Mouse (Mus musculus): ENCODE measurements around the gene Elovl6.

Gene Elovl6

DNA sequence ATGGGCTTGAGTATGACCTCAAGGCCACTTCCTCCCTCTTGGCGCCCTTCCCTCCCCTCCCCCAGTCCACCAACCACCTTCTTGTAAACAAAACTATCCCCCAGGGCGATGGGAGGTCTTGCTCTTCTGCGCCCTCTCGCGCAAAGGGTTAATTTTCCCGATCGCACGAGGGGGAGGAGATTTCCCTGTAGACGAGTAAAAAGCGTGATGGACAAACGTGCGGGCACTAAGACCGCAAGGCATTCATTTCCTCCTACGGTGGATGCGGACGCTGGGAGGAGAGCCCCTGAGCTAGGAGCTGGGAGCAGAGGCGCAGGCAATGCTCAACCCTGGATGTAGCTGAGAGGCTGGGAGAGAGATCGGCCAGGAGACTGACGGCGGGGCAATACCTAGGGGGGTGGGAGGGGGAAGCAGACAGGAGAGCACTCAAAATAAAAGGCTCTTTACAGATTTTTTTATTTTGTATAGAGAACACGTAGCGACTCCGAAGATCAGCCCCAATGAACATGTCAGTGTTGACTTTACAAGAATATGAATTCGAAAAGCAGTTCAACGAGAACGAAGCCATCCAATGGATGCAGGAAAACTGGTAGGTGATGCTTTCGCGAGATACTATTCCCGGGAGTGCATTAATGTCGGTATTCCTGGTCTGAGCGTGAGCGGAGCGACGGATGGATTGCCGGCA lies at the start of gene Elovl6:
Elovl6 (plus strand) TSS at position 176 of the 685 bp plus-strand sequence.
- DNase-seq (ENCODE audit: extremely low read depth, low read depth) = peak; percentile 77

DNA sequence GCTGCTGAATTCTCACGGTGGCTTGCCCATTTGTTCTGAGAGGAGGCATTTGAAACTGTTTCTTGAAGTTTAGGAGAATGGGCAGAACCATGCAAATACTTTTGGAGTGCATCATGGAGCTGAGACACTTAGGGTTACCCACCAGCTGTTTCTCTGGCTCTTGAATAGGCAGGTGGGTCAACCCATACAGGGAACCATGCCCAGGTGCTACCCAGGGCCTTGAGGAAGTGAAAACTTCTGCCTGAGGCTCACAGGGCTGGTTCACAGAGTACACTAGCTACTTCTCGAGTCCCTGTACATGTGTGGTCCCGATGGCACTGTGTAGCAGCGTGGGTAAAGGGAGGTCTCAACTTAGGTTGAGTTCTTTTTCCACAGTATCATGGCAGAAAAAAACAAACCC lies 43.4 kb upstream of the Elovl6 start:
- DNase-seq (ENCODE audit: extremely low read depth, low read depth) = no peak

DNA sequence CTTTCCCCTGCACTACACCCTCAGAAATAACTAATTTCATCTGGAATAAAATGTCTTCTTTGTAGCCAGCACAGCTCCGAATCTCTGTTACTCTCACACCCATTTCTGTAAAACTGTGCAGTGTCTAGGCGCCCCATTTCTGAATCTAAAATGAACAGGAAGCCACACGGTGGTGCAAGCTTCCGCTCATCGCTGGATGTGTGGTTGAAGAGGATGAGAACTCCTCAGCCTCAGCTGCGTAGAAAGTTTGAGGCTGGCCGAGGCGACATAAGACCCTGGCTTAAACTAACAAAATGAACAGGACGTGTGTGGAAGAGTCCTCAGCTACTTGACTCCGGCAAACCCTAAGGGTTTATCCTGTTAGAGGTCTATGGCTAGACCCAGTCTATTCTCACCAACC lies 38.0 kb upstream of the Elovl6 start:
- DNase-seq (ENCODE audit: extremely low read depth, low read depth) = no peak

DNA sequence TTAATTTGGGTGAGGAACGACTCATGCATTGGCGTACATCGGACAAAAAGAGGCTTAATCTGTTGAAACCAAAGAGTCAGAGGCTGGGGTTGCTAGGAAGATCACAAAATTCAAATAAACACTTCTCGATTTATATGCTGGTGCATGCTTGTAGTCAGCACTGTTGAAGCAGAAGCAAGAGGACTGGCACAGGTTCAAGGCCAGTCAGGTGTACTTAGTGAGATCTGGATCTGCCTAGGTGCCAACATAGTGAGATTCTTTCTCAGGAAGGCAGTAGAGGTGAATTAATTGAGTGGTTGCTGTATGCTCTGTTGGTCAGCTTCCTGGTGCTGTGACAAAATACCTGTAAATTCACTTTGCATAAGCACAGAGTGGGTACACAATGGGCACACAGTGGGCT lies 37.4 kb upstream of the Elovl6 start:
- DNase-seq (ENCODE audit: extremely low read depth, low read depth) = no peak

DNA sequence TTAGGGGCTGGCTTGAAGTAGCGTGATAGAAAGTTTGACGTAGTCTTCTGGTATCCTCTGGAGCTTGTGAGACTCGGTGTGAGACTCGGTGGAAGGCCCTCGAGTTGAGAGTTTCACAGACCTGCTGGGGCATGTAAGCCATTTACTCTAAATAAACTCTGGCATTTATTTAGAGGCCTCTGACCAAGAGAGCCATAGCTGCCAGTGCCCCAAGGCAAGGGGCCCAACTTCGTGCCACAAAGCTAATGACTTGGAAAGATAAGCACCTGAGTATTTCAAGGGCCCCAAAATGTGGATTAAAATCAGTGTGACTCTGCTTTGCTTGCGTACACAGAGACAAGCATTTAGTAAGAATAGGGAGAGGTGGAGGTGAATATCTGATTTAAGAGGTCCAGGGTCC lies 28.4 kb upstream of the Elovl6 start:
- no peak for DNase-seq (ENCODE audit: extremely low read depth, low read depth)

DNA sequence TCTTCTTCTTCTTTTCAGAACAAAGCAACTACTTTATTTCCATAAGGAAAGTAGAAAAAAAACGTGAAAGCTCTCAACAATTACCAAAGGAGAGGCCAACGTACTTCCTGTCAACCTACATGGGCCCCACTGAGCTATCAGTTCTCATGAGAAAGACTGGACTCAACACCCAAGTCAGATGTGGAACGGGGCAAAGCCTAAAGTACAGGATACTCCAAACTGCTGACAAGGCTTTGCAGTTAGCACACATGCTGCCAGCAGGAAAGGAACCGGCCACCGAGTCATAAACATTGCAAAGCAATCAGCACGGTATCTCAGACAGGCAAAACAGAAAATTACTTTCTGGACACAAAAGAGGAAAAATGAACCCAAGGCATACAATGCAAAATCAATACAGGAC lies 27.2 kb upstream of the Elovl6 start:
- no peak for DNase-seq (ENCODE audit: extremely low read depth, low read depth)

DNA sequence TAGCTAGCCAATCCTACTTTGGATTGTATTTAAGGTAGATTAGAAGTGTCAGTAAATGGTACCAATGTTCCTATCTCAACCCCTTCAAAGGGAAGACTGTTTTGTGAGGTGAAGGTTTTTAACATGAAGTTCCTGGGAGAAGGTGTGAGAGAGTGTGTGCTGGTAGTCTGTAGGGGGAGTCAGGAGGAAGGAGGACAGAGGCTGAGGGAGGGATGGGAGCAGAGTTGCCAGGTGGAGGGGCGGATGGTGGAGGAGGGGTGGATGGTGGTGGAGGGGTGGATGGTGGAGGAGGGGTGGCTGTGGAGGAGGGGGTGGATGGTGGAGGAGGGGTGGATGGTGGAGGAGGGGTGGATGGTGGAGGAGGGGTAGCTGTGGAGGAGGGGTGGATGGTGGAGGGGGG lies 24.4 kb upstream of the Elovl6 start:
- DNase-seq (ENCODE audit: extremely low read depth, low read depth) = no peak

DNA sequence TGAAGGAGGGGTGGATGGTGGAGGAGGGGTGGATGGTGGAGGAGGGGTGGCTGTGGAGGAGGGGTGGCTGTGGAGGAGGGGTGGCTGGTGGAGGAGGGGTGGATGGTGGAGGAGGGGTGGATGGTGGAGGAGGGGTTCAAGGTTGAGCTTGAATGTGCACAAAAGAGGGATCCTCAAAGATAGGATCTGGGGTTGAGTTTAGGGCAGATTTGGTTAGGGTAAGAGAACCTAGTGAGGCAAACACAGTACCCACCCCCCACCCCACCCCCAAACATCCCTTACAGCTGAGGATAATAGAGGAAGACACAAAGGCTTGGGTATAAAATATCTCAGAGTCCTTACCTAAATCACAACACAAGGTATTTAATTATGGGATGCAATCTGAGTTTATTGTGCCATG lies 23.6 kb upstream of the Elovl6 start:
- DNase-seq (ENCODE audit: extremely low read depth, low read depth) = no peak

DNA sequence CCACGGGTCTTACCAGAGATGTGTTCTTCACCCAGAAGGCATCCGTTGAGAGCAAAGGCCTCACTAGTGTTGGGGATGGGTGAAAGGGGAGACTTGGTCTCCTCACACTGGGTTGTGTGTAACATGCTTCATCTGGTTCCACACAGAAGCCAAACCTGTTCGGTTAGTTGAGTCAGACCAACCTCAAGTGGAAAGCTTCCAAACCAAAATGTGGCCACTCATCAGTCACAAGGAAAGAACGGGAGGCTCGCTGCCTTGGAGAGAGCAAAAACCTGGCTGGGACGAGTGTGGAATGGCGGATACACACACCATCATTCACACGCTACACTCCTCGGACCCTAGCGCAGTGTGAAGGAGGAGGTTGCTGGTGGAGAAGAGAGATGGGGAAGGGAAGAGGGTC lies 22.4 kb upstream of the Elovl6 start:
- DNase-seq (ENCODE audit: extremely low read depth, low read depth) = no peak

DNA sequence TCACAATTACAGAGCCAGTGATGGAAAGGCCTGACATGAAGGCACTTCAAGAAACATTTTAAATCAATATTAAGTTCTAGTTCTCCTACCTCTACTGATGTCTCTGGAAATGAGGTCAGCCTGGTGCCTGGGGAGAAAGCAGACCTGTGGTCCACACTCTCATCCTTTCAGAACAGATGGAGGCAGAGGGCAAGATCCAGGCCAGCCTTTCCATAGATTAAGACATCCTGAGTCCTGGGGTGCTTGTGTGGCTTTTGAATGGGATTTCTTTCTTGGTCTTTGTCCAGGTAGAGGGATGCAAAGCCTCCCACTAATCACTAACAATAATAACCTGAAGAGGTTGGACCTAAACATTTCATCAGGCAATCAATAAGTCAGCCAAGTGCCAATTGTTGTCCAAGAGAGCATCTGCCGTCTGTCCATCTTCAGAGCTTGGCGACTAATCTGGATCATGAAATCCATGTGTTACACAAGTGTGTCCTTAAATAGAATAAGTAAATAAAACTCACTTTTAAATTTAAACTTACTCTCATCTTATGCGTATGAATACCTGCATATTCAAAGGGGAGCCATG lies 16.2 kb upstream of the Elovl6 start:
- no peak for DNase-seq (ENCODE audit: extremely low read depth, low read depth)

DNA sequence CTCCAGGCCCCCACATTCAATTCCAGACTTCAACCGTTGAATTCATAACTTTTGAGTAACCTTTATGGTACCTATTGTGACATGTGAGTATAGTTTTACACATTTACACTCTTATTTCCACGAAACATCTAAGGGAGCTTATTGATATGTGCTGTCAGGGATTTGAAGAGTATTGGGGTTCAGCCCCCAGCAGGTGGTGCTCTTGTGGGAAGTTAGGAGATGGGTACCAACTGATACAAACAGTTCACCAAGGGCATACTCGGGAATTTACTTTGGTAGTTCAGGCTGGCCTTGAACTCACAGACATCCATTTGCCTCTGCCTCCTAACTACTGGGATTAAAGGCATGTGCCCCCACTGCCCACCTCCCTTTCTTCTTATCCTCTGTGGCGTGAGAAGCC lies 11.7 kb upstream of the Elovl6 start:
- DNase-seq (ENCODE audit: extremely low read depth, low read depth) = no peak

DNA sequence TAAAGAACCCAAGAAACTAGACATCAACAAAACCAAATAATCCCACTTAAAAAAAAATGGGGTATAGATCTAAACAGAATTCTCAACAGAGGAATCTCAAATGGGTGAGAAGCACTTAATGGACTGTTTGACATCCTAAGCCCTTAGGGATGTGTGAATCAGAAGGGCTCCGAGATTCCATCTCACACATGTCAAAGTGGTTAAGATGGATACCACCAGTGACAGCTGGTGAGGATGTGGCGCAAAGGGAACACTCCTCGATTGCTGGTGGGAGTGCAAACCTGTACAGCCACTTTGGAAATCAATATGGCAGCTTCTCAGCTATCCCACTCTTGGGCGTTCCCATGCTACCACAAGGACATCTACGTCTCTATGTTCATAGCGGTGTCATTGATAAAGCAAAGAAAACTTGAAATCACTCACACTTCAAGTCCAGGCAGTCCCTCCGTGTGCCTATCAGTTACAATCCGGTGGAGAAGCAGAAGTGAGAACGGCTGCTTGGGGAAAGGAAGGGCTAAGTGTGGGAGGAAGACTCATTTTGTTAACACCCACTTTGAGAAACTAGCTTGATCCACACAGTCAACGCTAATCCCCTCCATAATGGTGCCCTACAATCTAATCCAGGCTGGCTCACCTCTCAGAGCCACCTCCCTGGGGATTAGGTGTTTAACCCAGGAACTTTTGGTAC lies 8.6 kb upstream of the Elovl6 start:
- no peak for DNase-seq (ENCODE audit: extremely low read depth, low read depth)

DNA sequence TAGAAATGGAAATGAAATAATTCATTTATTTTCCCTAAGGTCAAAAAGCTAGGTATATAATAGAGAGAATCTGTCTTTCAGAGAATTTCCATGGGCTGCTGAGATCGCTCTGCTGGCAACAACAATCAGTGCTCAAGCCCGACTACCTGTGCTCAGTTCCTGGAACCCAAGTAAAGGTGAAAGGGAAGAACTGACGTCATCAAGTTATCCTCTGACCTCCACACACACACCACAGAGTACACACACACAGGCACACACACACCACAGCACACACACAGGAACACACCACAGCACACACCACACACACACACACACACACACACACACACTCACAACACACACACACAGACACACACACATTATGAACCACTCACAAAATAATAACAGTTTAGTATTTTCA lies 5.1 kb upstream of the Elovl6 start:
- no peak for DNase-seq (ENCODE audit: extremely low read depth, low read depth)

DNA sequence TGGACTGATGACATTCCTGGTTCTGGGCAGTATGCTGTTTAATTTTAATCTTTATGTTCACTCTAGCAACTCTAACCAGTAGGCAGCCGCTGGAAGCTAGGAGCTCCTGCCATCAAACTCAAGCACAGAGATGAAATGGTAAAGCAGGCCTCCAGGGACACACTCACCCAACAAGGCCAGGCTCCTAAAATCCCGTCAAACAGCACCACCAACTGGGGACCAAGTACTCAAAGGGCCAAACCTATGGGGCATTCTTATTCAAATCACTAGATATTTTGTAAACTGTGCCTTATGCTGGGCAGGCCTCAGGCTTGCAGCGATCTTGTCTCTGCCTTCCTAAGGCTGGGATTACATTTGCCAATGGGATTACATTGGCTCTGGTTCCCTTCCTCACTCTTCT lies 2.8 kb upstream of the Elovl6 start:
- no peak for DNase-seq (ENCODE audit: extremely low read depth, low read depth)

DNA sequence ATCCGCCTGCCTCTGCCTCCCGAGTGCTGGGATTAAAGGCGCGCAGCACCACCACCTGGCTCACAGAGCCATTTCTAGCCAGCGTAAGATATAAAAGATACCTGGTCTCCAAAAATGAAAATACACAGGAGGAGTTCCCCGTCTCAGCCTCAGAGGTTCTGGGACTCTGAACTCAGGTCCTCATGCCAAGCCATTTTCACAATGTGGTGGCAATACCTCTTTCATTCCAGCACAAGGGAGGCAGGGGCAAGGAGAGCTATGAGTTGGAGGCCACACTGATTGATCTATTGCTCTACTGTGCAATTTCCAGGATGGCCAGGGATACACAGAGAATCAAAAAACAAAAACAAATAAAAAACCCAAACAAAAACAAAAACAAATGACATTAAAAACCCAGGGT lies 1.7 kb upstream of the Elovl6 start:
- no peak for DNase-seq (ENCODE audit: extremely low read depth, low read depth)

DNA sequence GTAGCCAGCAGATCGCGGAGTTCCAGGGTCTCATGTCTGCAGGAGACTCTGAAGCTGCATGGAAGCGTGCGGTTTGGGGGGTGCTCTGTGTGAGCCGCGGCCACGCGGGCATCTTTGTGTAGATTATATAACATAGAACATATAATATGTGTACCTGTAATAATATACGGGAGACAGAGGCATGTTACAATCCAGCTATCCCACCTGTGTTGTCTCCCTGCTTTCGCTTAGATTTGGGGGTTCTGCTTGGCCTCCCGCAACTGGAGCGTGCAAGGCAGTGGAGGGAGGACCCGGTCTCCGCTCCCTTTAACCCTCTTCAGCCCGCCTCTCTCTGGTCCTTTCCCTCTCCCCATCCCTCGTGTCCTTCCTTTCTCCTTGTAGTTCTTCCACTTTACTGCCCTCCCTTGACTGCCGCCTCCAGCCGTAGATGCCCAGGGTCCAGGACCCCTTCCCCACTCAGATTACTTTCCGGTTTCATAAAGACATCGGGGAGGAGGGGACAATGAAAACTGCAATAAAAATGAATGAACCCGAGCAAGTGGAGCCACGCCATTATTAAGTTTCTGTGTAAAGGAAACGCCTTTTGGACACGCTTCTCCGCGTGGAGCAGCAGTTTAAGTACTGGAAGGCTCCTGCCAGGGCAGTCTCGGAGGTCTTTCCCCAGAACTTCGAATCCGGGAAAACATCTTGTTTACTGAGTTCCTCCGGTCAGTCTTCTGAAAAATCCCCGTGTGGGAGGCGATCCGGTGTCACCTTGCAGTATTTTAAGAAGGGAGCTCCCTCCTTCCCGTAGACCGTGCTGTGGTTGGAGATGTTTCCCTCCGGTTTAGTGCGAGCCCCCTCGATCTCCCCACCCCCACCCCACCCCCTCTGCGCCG lies 949 bp downstream of the Elovl6 start:
- no peak for DNase-seq (ENCODE audit: extremely low read depth, low read depth)

DNA sequence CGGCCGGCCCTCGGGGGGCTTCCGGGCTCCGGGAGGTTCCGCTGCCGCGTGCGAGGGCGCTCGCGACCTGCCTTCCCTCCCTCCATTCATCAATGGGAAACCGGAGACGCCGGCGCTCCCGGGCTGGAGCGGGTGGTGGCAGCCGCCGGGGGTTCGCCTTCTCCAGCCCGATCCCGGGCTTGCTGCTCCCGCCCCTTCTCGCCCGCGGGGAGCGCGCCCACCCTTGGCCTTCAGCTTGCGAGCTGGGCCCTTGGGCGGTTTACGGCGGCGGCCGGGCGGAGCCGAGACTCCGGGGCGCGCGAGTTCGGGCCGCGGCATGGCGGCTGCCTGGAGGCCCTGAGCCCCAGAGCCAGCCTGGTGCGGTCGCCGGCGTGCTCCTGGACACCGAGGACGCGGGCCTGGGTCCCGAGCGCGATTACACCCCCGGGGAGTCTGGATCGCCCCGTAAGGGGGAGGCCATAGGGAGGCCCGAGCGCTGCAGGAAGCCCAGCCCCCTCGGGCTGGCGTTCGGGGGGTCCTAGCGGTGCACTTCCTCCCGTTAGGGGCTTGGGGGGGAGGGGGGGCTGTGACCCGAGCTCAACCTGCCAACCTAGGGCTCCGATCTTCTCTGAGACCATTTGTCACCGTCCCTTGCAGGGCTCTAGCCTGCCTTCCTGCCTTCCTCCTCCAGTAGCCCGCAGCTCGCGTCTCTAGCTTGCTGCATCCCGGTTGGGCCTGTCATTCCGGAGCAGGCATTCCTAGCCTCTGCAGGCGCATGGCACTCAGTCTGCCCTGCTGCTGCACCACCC lies 1.8 kb downstream of the Elovl6 start:
- DNase-seq (ENCODE audit: extremely low read depth, low read depth) = no peak

DNA sequence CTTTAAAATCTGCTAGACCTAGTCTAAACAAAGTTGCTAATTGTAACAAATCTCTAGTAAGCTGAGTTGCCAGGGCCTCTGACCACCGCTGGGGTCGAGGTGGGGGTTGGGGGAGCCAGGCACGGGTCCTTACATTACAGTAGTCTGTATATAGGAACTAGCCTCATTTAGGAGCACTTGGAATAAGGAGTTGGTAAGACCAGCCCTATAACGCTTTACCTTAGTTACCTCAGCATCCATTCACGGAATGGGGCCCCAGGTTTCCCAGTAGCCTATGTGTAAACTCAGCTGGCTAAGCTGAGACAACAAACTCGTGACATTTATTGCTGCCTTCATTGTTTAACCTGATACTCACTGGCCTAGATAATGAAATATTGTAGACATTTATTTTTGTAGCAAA lies 3.3 kb downstream of the Elovl6 start:
- no peak for DNase-seq (ENCODE audit: extremely low read depth, low read depth)

DNA sequence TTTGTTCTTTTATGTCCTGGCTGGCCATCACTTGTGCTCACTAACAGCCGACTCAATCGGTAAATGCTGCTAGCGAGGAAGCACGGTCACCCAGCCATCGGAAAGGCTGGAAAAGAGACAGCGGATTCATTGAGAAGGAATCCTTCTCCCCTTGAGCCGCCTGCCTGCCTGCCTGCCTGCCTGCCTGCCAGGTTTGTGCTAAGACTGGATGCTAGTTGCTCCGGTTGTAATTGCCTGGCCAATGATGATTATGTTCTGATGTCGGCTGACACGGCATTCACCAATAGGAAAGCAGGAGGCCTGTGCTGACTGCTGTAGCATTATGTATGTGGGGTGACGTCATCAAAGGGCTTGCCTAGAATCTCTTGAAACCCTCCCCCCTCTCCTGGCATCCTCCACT lies 4.0 kb downstream of the Elovl6 start:
- DNase-seq (ENCODE audit: extremely low read depth, low read depth) = peak; percentile 100

DNA sequence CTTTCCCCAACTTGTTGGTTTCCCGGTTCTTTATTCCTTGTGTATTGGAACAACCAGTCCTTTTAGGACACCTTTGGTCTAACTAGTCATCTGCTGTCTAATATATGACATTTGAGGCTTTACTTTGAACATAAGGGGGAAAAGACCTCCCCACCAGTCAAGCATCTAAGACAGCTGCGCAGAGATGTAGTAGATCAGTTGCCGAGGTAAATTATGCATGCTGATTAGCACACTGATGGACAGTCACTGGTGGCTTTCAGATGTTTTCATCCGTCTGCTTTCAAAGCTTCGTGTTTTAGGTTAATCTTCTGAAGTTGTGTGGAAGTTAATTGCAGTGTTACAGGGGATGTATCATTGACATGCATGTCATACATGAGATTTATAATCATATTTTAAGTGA lies 5.8 kb downstream of the Elovl6 start:
- DNase-seq (ENCODE audit: extremely low read depth, low read depth) = no peak

DNA sequence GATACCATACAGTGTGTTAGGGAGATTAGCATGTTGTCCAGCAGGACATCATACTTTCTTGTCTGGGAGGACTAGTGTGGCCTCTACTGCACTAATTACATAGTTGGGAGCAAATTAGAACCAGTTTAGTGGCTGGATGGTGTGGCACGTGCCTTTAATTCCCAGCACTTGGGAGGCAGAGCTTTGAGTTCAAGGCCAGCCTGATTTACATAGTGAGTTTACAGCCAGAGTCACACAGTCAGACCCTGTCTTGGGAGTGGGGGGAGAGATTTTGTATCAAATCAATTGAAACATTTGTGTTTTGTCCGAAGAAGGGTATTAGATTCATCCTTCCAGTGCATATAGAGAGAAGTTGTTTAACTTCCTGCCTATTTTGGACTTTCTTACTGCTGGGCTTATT lies 8.7 kb downstream of the Elovl6 start:
- no peak for DNase-seq (ENCODE audit: extremely low read depth, low read depth)

Data from MEL-GATA-1-ER (cell line).